Mouse (Mus musculus) urinary bladder, postnatal 25 days (tissue): ENCODE results near the gene Slc44a2.

ENCODE experiments used
- DNase-seq: peaks from one replicate; pipeline ENCODE4 v3.0.0; 2022; ENCODE audit warnings: low spot score

Slc44a2 gene

GRCm38 (mm10) chr9:21334747-21335146 lies 14.2 kb downstream of the Slc44a2 start:
- no peak for DNase-seq

GRCm38 (mm10) chr9:21335391-21335790 lies 14.9 kb downstream of the Slc44a2 start:
- no peak for DNase-seq

GRCm38 (mm10) chr9:21336491-21336890 lies 16.0 kb downstream of the Slc44a2 start:
- no peak for DNase-seq

- peak; percentile 74 for DNase-seq
Observed at GRCm38 (mm10) chr9:21337652-21338051, 17.2 kb downstream of the Slc44a2 start.

GRCm38 (mm10) chr9:21340411-21340810 lies 19.9 kb downstream of the Slc44a2 start:
- DNase-seq = no peak

GRCm38 (mm10) chr9:21346627-21347365 lies 26.3 kb downstream of the Slc44a2 start:
- no peak for DNase-seq

- DNase-seq = no peak
Observed at GRCm38 (mm10) chr9:21348152-21348551, 27.7 kb downstream of the Slc44a2 start.

GRCm38 (mm10) chr9:21351178-21351577 lies 30.7 kb downstream of the Slc44a2 start:
- no peak for DNase-seq

- DNase-seq = no peak
Observed at GRCm38 (mm10) chr9:21351702-21352377, 31.3 kb downstream of the Slc44a2 start.

- no peak for DNase-seq
Observed at GRCm38 (mm10) chr9:21352463-21353372, 32.2 kb downstream of the Slc44a2 start.

GRCm38 (mm10) chr9:21353373-21353686 lies 32.8 kb downstream of the Slc44a2 start:
- DNase-seq = no peak

GRCm38 (mm10) chr9:21354796-21355195 lies 34.3 kb downstream of the Slc44a2 start:
- no peak for DNase-seq

GRCm38 (mm10) chr9:21356981-21357718 lies 36.7 kb downstream of the Slc44a2 start:
- peak; percentile 61 for DNase-seq

GRCm38 (mm10) chr9:21366541-21367220 lies 46.2 kb downstream of the Slc44a2 start:
- peak; percentile 68 for DNase-seq

- DNase-seq = peak; percentile 98
Observed at GRCm38 (mm10) chr9:21367357-21368111, 47.0 kb downstream of the Slc44a2 start, which contains the start of gene Ilf3. Ilf3 (plus strand) TSS chr9:21367871.

- DNase-seq = peak; percentile 63
Observed at GRCm38 (mm10) chr9:21368131-21368584, 47.7 kb downstream of the Slc44a2 start.

- no peak for DNase-seq
Observed at GRCm38 (mm10) chr9:21369080-21369479, 48.6 kb downstream of the Slc44a2 start.

- DNase-seq = no peak
Observed at GRCm38 (mm10) chr9:21370876-21371275, 50.4 kb downstream of the Slc44a2 start.

GRCm38 (mm10) chr9:21372508-21372907 lies 52.0 kb downstream of the Slc44a2 start:
- no peak for DNase-seq

- no peak for DNase-seq
Observed at GRCm38 (mm10) chr9:21379195-21379594, 58.7 kb downstream of the Slc44a2 start.
